Mouse (Mus musculus) bone marrow, adult 2 months (tissue): ENCODE results near the gene Kalrn.

Experiments used
- CTCF ChIP-seq: fragments of 200-500 bp; IDR thresholded peaks from 2 replicates; pipeline ENCODE4 v1.5.1; 2011; ENCODE audit warnings: low read length, control low read depth; ENCODE audit not compliant: control insufficient read depth, insufficient read depth
- POLR2A ChIP-seq: fragments of 200-500 bp; IDR thresholded peaks from 2 replicates; pipeline ENCODE4 v1.6.1; 2011; ENCODE audit warnings: low read depth, mild to moderate bottlenecking, control low read depth, low read length, borderline replicate concordance; ENCODE audit not compliant: control insufficient read depth

DNA sequence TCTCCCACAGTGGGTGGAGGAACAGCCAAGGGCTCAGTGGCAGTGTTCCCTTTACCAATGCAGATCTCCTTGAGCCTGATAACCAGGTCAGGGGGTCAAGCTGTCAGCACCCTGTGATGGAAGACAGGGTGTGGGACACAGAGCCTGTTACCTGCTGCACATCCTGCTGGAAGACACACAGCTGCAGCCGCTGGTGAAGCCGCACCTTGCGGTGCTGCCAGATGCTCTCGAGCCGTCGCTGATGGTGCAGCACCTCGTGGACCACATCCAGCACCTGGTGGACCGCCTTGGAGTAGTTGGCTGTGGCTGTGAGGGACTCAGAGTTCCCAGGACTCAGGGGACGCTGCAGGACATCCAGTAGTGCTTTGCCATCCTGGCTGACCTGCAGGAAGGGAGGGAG, 265.9 kb downstream of the Kalrn start:
- no peak for TF ChIP-seq POLR2A
- TF ChIP-seq CTCF, result no peak
